Mouse (Mus musculus) bone marrow macrophage, adult 2 months (primary cell): ENCODE results near the gene Myo3b.

ENCODE experiments used
- CTCF ChIP-seq: IDR thresholded peaks from 2 replicates; pipeline ENCODE4 v1.5.1; 2012; ENCODE audit warnings: low read depth, mild to moderate bottlenecking, low read length, moderate library complexity
- POLR2A ChIP-seq: IDR thresholded peaks from 2 replicates; pipeline ENCODE4 v1.6.1; 2012; ENCODE audit warnings: mild to moderate bottlenecking, low read depth, low read length, borderline replicate concordance

DNA sequence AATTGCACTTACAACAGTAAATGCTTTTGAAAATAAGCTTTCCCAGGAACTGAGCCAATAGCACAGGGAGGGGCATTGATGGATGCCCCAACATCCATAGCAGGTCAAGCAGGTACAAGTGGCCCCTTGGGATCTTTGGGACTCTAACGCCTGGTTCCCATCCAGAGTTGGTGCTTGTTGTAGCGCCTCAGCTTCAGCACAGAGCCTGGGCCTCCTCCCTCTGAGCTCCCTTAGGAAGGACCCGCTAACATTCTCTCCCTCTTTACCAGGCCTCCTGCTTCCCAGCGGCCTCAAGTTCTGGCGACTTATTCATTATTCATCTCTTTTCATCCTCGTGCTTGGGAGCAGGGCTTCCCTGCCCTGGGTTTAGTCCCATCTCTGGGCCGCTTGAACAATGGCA lies at the start of gene Myo3b:
- TF ChIP-seq CTCF (no peak), POLR2A (no peak)
